Mouse (Mus musculus) B cell, adult 67 days (primary cell): ENCODE results near the gene Krtap10-10. TPM values are rescaled to one million over a fixed set of nuclear protein-coding genes. Genes with fewer than 3 reads are reported as not detected.

Experiments used
- total RNA-seq, 2 experiments: library from RNA; stranded (reverse); gene quantifications; 4 replicates each; pipeline ENCODE4 v1.2.4; 2023

Krtap10-10 gene
- total RNA-seq = not detected

GRCm38 (mm10) chr10:77835647-77836046 lies at the start of gene Krtap10-10:
TSS of gene Krtap10-10 (plus strand) at chr10:77835947.

GRCm38 (mm10) chr10:77787876-77788275 lies 47.9 kb upstream of the Krtap10-10 start, which contains the start of gene Gm7137:
TSS of gene Gm7137 (minus strand) at chr10:77788200.

GRCm38 (mm10) chr10:77794976-77795375 lies 40.8 kb upstream of the Krtap10-10 start, which contains the start of gene Gm9639:
TSS of gene Gm9639 (minus strand) at chr10:77795076.

GRCm38 (mm10) chr10:77798921-77799508 lies 36.7 kb upstream of the Krtap10-10 start, which contains the start of gene Gm19668:
TSS of gene Gm19668 (minus strand) at chr10:77799133.

GRCm38 (mm10) chr10:77811743-77812142 lies 24.0 kb upstream of the Krtap10-10 start, which contains the start of gene Gm9507:
TSS of gene Gm9507 (minus strand) at chr10:77811843.

GRCm38 (mm10) chr10:77814382-77814781 lies 21.4 kb upstream of the Krtap10-10 start, which contains the start of gene Gm2696:
TSS of gene Gm2696 (plus strand) at chr10:77814682.

GRCm38 (mm10) chr10:77826951-77827350 lies 8.8 kb upstream of the Krtap10-10 start, which contains the start of gene Krtap10-4:
TSS of gene Krtap10-4 (minus strand) at chr10:77827095.

GRCm38 (mm10) chr10:77846503-77846902 lies 10.8 kb downstream of the Krtap10-10 start, which contains the start of gene Gm36176:
TSS of gene Gm36176 (plus strand) at chr10:77846803.

GRCm38 (mm10) chr10:77852559-77852958 lies 16.8 kb downstream of the Krtap10-10 start, which contains the start of gene Gm10318:
TSS of gene Gm10318 (plus strand) at chr10:77852859.

GRCm38 (mm10) chr10:77861675-77862074 lies 25.9 kb downstream of the Krtap10-10 start, which contains the start of gene Gm3285:
TSS of gene Gm3285 (plus strand) at chr10:77861975.

Other genes starting within 250 kb of the Krtap10-10 start
- gene Sumo3, start 229.8 kb upstream of the Krtap10-10 start, total RNA-seq = 10 to 100 TPM; 54.1 to 62.0 TPM
- not detected for gene Gm49325, start 229.8 kb upstream of the Krtap10-10 start, total RNA-seq
- gene Ube2g2, start 213.7 kb upstream of the Krtap10-10 start, total RNA-seq = 10 to 100 TPM; 33.4 to 47.6 TPM
- 1 to 10 TPM; 4.1 to 4.3 TPM for gene Tspear, start 149.4 kb upstream of the Krtap10-10 start, total RNA-seq
- not detected for gene Gm19402, start 145.2 kb upstream of the Krtap10-10 start, total RNA-seq
- gene Gm9508, start 138.7 kb upstream of the Krtap10-10 start, total RNA-seq = not detected
- gene Gm10272, start 129.3 kb upstream of the Krtap10-10 start, total RNA-seq = not detected
- gene Gm10024, start 124.5 kb upstream of the Krtap10-10 start, total RNA-seq = not detected
- not detected for gene Gm10142, start 120.1 kb upstream of the Krtap10-10 start, total RNA-seq
- gene Krtap12-1, start 115.3 kb upstream of the Krtap10-10 start, total RNA-seq = not detected
- not detected for gene Gm10100, start 109.5 kb upstream of the Krtap10-10 start, total RNA-seq
- not detected for gene Gm18596, start 93.3 kb upstream of the Krtap10-10 start, total RNA-seq
- gene Gm9736, start 84.6 kb upstream of the Krtap10-10 start, total RNA-seq = not detected
- not detected for gene Gm3233, start 76.3 kb upstream of the Krtap10-10 start, total RNA-seq
- not detected for gene Gm3238, start 64.6 kb upstream of the Krtap10-10 start, total RNA-seq
- gene Gm7138, start 59.0 kb upstream of the Krtap10-10 start, total RNA-seq = not detected
- not detected for gene Gm3250, start 53.4 kb upstream of the Krtap10-10 start, total RNA-seq
- not detected for gene Gm7137, start 47.7 kb upstream of the Krtap10-10 start, total RNA-seq
- gene Gm9639, start 40.9 kb upstream of the Krtap10-10 start, total RNA-seq = not detected
- not detected for gene Gm19668, start 36.8 kb upstream of the Krtap10-10 start, total RNA-seq
- gene Gm9507, start 24.1 kb upstream of the Krtap10-10 start, total RNA-seq = not detected
- not detected for gene Gm2696, start 21.3 kb upstream of the Krtap10-10 start, total RNA-seq
- not detected for gene Krtap10-4, start 8.9 kb upstream of the Krtap10-10 start, total RNA-seq
- gene Gm36176, start 10.9 kb downstream of the Krtap10-10 start, total RNA-seq = not detected
- gene Gm10318, start 16.9 kb downstream of the Krtap10-10 start, total RNA-seq = not detected
- gene Gm3285, start 26.0 kb downstream of the Krtap10-10 start, total RNA-seq = not detected
- gene Lrrc3, start 66.6 kb downstream of the Krtap10-10 start, total RNA-seq = under 1 TPM in 1 of 2 experiments, not detected in 1; 0.20 TPM
- gene Trpm2, start 134.6 kb downstream of the Krtap10-10 start, total RNA-seq = 10 to 100 TPM; 22.2 to 34.6 TPM
- 10 to 100 TPM; 12.2 to 15.5 TPM for gene 1810043G02Rik, start 142.6 kb downstream of the Krtap10-10 start, total RNA-seq
- gene Pfkl, start 174.1 kb downstream of the Krtap10-10 start, total RNA-seq = 10 to 100 TPM; 88.5 to 94.7 TPM
- gene Dnmt3l, start 206.0 kb downstream of the Krtap10-10 start, total RNA-seq = not detected
- 1 to 10 TPM; 1.5 to 2.3 TPM for gene Aire, start 207.7 kb downstream of the Krtap10-10 start, total RNA-seq
- gene Icosl, start 233.4 kb downstream of the Krtap10-10 start, total RNA-seq = 100 to 1,000 TPM; 295 to 378 TPM